Mouse (Mus musculus) left cerebral cortex, adult 9 months (tissue): Measurements from ENCODE around the gene Prok2.

Source experiments
- DNase-seq, 2 experiments: peaks; one replicate each; pipeline ENCODE4 v3.0.0; 2022; ENCODE audit warnings: low spot score in 2 of 2

Prok2 gene

GRCm38 (mm10) chr6:99725971-99726561 lies at the start of gene Prok2:
Gene Prok2 (minus strand): TSS chr6:99726392.
- DNase-seq, result no peak

GRCm38 (mm10) chr6:99774680-99775079 lies 48.5 kb upstream of the Prok2 start:
- no peak for DNase-seq

- DNase-seq, result no peak
Measured at GRCm38 (mm10) chr6:99768495-99768894, 42.3 kb upstream of the Prok2 start.

- DNase-seq, result no peak
Measured at GRCm38 (mm10) chr6:99764916-99765315, 38.7 kb upstream of the Prok2 start.

GRCm38 (mm10) chr6:99762069-99762985 lies 36.1 kb upstream of the Prok2 start:
- DNase-seq, result no peak

- no peak for DNase-seq
Measured at GRCm38 (mm10) chr6:99756105-99756504, 29.9 kb upstream of the Prok2 start.

DNA sequence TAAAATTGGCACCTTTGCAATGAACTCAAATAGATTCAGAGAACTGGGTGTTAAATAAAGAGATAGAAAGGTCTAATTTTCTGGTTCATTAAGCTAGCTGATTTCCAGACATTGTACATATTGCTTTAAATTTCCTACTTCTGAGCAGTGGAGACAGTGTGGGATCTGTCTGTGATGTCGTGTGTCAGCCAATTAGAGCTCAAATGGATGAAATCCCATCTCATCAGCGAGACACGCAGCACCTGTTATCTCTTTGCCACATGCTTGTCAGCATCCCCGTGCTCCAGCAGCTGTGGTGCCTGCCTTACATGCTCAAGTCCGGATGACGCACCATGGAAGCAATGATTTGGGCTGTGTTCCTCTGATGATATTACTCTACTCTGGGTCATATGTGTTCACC lies 25.1 kb upstream of the Prok2 start:
- DNase-seq, result no peak

DNA sequence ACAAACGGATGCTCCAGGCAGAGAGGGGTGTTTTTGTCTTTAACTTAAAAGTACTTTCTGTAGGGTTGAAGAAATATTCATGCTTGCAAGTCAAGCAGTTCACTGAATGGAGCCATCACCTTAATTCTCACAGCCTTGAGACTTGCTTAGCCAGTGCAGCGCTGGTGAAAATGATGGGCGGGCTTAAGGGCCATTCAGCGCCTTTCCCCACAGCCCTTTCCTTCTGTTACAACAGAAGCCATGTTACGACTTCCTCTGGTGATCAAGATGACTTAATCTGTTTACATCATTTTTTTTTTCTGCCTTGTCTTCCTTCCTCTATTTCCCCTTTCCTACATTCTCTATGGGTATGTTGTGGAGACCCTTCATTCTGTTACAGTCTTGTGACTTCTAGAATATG lies 20.1 kb upstream of the Prok2 start:
- DNase-seq, result no peak

- no peak for DNase-seq
Measured at GRCm38 (mm10) chr6:99742866-99743265, 16.7 kb upstream of the Prok2 start.

DNA sequence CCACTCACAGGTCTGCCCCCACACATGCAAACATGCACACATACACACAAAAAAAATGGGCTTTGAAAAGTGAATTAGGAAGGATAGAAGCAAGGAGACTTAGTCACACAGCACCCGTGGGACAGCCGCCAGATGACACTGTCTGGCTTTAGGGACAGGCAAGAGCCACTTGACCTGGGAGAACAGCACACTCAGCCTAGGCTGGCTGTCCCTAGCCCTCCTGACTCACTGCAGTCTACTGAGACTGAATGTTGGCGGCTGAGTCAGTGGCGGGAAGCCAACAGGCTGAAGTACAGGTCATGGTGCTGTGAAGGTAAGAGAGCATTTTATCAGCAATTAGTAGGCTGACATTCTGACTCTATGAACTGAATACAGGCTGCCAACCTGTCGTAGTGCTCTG lies 8.5 kb upstream of the Prok2 start:
- DNase-seq, result no peak

GRCm38 (mm10) chr6:99732673-99733072 lies 6.5 kb upstream of the Prok2 start:
- no peak for DNase-seq

DNA sequence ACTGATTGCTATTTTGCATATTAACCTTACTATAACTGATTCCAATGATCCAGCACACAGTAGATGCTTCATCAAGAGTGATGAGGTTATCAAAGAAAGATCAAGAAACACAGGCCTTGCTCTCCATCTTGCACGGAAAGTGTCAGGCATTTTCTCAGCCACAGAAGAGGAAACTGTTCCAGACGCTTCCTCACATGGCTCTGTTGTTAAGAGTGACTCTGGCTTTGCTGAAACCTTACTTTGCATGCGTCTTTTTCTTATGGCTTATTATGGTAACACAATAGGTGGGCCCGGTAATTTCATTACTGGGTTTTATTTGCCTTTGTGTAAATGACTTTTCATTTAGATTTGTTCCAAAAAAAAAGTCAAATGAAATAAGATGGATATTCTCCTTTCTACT lies 5.7 kb upstream of the Prok2 start:
- no peak for DNase-seq

DNA sequence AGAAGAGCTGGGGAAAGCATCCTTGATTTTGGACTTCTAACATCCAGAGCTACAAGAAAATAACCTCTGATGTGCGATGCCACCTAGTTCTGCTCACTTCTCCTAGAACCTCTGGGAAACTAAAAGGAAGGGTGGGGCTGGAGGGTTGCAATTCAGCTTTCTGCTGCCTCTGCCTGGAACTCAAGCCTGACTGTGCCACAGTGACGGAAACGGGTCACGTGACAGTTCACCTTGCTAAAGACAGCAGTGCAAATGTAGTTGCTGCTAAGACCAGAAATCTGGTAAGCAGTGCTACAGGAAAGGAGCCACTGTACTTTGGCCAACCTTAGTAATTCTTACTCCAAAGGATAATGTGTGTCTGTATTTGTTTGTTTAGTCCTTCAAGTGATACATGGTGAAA lies 3.7 kb upstream of the Prok2 start:
- no peak for DNase-seq

DNA sequence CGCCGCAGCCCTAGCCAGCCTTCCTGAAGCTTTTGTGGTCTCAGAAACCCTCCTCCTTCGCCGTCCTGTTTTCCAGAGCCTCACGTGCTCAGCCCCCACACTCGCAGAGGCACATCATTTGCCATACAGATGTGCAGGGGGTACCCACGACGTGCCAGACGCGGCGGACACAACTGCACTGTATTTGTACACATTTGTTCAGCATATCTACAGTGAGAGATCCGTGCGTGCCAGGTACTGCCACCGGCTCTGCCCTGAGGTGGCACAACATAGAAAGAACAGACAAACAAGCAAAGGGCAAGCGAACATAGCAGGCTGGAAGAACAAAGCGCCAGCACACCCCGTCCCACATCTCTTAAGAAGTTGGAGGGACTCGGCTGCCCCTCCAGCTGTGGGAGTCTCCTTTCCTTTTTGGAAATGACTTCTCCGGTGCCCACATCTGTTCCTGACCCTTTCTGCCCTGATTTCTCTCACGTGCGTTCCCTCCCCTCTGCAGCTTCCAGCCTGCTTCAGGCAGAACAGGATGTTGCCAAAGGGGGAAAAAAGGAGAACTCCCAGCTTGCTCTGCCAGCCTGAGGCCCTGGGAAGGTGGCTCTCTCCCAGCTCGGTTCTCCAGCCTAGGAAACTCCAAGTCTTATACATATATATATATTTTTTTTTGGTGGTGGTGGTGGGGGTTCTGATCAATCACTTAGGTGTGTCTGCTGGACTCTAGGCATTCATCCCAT lies 548 bp upstream of the Prok2 start:
- no peak for DNase-seq

GRCm38 (mm10) chr6:99722390-99722789 lies 3.8 kb downstream of the Prok2 start:
- DNase-seq, result no peak

GRCm38 (mm10) chr6:99721032-99721431 lies 5.2 kb downstream of the Prok2 start:
- no peak for DNase-seq

GRCm38 (mm10) chr6:99715913-99716312 lies 10.3 kb downstream of the Prok2 start:
- DNase-seq, result no peak

DNA sequence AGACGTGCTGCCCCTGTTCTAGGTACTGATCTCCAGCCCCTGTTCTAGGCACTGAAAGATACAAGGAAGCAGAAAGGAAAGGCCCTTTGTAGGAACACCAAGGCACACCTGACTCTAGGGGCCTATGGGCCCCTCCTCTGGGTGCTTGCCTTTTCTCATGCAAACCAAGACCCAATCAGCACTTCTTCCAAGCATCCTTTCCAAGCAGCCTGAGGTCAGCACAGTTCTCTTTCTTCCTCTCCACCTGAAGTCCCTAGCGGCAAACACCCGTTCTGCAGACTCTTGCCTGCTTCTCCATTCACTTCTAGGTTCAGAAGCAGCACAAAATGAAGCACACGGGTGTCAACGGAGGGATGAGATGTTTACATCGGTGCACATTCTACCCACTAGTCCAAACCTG lies 11.0 kb downstream of the Prok2 start:
- no peak for DNase-seq

DNA sequence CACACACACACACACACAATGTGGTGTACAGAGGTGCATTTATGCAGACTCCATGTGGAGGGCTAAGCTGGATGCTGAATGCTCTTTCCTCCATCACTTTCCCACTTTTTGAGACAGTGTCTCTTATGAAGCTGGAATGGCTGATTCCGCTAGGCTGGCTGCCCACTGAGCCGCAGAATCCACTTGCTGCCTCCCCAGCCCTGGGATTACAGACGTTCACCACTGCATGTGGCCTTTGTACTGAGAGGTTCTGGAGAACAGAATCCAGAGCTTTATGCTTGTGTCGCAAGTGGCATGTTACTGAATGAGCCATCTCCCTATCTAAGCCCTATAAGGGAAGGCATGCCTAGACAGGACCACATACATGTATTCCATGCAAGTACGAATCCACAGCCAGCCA lies 12.9 kb downstream of the Prok2 start:
- DNase-seq, result no peak

DNA sequence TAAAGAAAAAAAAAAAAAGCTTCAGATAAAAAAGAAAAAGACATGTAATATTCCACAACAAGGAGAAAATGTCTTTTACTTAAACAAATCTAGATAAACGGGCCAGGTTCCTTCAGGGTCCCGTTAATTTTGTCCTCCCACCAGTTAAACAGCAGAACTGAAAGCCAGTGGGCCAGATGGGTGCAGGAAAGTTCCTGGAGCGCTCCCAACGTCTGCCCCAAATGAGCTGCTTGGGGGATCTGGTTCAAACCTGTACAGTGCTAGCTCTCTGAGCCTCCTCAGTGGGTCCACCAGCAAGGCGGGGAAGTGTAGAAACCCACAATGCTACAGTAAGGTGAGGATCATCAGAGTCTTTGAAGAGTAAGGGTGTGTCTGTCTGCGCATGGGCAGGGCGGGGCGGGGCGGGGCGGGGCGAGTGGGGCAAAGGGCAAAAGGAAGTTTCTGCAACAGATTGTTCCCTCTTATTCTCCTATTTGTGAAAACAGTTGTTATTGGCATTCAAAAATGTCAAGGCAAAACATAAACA lies 14.6 kb downstream of the Prok2 start:
- DNase-seq, result no peak

- no peak for DNase-seq
Measured at GRCm38 (mm10) chr6:99700484-99700883, 25.7 kb downstream of the Prok2 start.
